Mouse (Mus musculus): ENCODE measurements around the gene Snx30. TPM values are rescaled to one million over a fixed set of nuclear protein-coding genes. Genes with fewer than 3 reads are reported as not detected.

Gene Snx30
- polyA plus RNA-seq, 1 experiment = 0.20 TPM

GRCm38 (mm10) chr4:59803358-59803757, 2.3 kb upstream of the Snx30 start:
- Histone ChIP-seq H3K27me3 (ENCODE audit: control insufficient read depth) (peaks cover 7% of the 10 kb centered on the region), H3K4me3 (replicated peaks) (no peak overlapping the region), H3K9me3 (ENCODE audit: control insufficient read depth, low read length) (no peaks in the 10 kb centered on the region), H3K36me3 (ENCODE audit: control insufficient read depth) (no peaks in the 10 kb centered on the region), H3K4me1 (ENCODE audit: control insufficient read depth) (peaks cover 52% of the 10 kb centered on the region)
- TF ChIP-seq TAL1 (IDR thresholded peaks at IDR 0.05; ENCODE audit: low read length) = no peak
- TF ChIP-seq GATA1 (IDR thresholded peaks at IDR 0.05; ENCODE audit: low read length) = no peak

GRCm38 (mm10) chr4:59804754-59805153, 886 bp upstream of the Snx30 start:
- TF ChIP-seq TAL1 (IDR thresholded peaks at IDR 0.05; ENCODE audit: low read length) (no peak), GATA1 (IDR thresholded peaks at IDR 0.05; ENCODE audit: low read length) (no peak)
- no peaks in the 10 kb centered on the region for H3K36me3 ChIP-seq (ENCODE audit: control insufficient read depth)
- H3K9me3 ChIP-seq (ENCODE audit: control insufficient read depth, low read length) = no peaks in the 10 kb centered on the region
- H3K27me3 ChIP-seq (ENCODE audit: control insufficient read depth) = peaks cover 7% of the 10 kb centered on the region
- H3K4me1 ChIP-seq (ENCODE audit: control insufficient read depth) = peaks cover 58% of the 10 kb centered on the region
- H3K4me3 ChIP-seq (replicated peaks) = peak overlapping the region; percentile 94

- Histone ChIP-seq H3K4me3 (replicated peaks) (peak overlapping the region; percentile 94), H3K27me3 (ENCODE audit: control insufficient read depth) (peaks cover 7% of the 10 kb centered on the region), H3K9me3 (ENCODE audit: control insufficient read depth, low read length) (no peaks in the 10 kb centered on the region), H3K4me1 (ENCODE audit: control insufficient read depth) (peaks cover 55% of the 10 kb centered on the region), H3K36me3 (ENCODE audit: control insufficient read depth) (no peaks in the 10 kb centered on the region)
- TF ChIP-seq TAL1 (IDR thresholded peaks at IDR 0.05; ENCODE audit: low read length) (no peak), GATA1 (IDR thresholded peaks at IDR 0.05; ENCODE audit: low read length) (no peak)
Observed at GRCm38 (mm10) chr4:59805968-59806878, 583 bp downstream of the Snx30 start.

- Histone ChIP-seq H3K9me3 (ENCODE audit: control insufficient read depth, low read length) (no peaks in the 10 kb centered on the region), H3K36me3 (ENCODE audit: control insufficient read depth) (no peaks in the 10 kb centered on the region), H3K4me1 (ENCODE audit: control insufficient read depth) (peaks cover 53% of the 10 kb centered on the region), H3K27me3 (ENCODE audit: control insufficient read depth) (peaks cover 7% of the 10 kb centered on the region), H3K4me3 (replicated peaks) (peak overlapping the region; percentile 94)
- no peak for TF ChIP-seq GATA1 (IDR thresholded peaks at IDR 0.05; ENCODE audit: low read length)
Observed at GRCm38 (mm10) chr4:59806879-59807195, 1.2 kb downstream of the Snx30 start.

GRCm38 (mm10) chr4:59807521-59807920, 1.9 kb downstream of the Snx30 start:
- TF ChIP-seq GATA1 (IDR thresholded peaks at IDR 0.05; ENCODE audit: low read length) = no peak
- TF ChIP-seq TAL1 (IDR thresholded peaks at IDR 0.05; ENCODE audit: low read length) = no peak
- H3K4me1 ChIP-seq (ENCODE audit: control insufficient read depth) = peaks cover 47% of the 10 kb centered on the region
- no peaks in the 10 kb centered on the region for H3K36me3 ChIP-seq (ENCODE audit: control insufficient read depth)
- no peak overlapping the region for H3K4me3 ChIP-seq (replicated peaks)
- H3K9me3 ChIP-seq (ENCODE audit: control insufficient read depth, low read length) = no peaks in the 10 kb centered on the region
- peaks cover 7% of the 10 kb centered on the region for H3K27me3 ChIP-seq (ENCODE audit: control insufficient read depth)

GRCm38 (mm10) chr4:59808396-59808795, 2.8 kb downstream of the Snx30 start:
- no peak overlapping the region for H3K4me3 ChIP-seq (replicated peaks)
- H3K9me3 ChIP-seq (ENCODE audit: control insufficient read depth, low read length) = no peaks in the 10 kb centered on the region
- H3K36me3 ChIP-seq (ENCODE audit: control insufficient read depth) = no peaks in the 10 kb centered on the region
- peaks cover 38% of the 10 kb centered on the region for H3K4me1 ChIP-seq (ENCODE audit: control insufficient read depth)
- peaks cover 7% of the 10 kb centered on the region for H3K27me3 ChIP-seq (ENCODE audit: control insufficient read depth)
- TF ChIP-seq TAL1 (IDR thresholded peaks at IDR 0.05; ENCODE audit: low read length) (no peak), GATA1 (IDR thresholded peaks at IDR 0.05; ENCODE audit: low read length) (no peak)

- TF ChIP-seq TAL1 (IDR thresholded peaks at IDR 0.05; ENCODE audit: low read length) = no peak
- no peak for TF ChIP-seq GATA1 (IDR thresholded peaks at IDR 0.05; ENCODE audit: low read length)
- Histone ChIP-seq H3K27me3 (ENCODE audit: control insufficient read depth) (no peaks in the 10 kb centered on the region), H3K4me3 (replicated peaks) (no peak overlapping the region), H3K36me3 (ENCODE audit: control insufficient read depth) (no peaks in the 10 kb centered on the region; the same call in 1 of the 2 replicates), H3K4me1 (ENCODE audit: control insufficient read depth) (peaks cover 30% of the 10 kb centered on the region), H3K9me3 (ENCODE audit: control insufficient read depth, low read length) (no peaks in the 10 kb centered on the region)
Observed at GRCm38 (mm10) chr4:59814094-59814493, 8.5 kb downstream of the Snx30 start.

GRCm38 (mm10) chr4:59815121-59815810, 9.6 kb downstream of the Snx30 start:
- Histone ChIP-seq H3K4me3 (replicated peaks) (no peak overlapping the region), H3K27me3 (ENCODE audit: control insufficient read depth) (no peaks in the 10 kb centered on the region), H3K36me3 (ENCODE audit: control insufficient read depth) (no peaks in the 10 kb centered on the region; the same call in none of the 2 replicates), H3K4me1 (ENCODE audit: control insufficient read depth) (peaks cover 31% of the 10 kb centered on the region), H3K9me3 (ENCODE audit: control insufficient read depth, low read length) (no peaks in the 10 kb centered on the region)
- TF ChIP-seq GATA1 (IDR thresholded peaks at IDR 0.05; ENCODE audit: low read length) = no peak
- TF ChIP-seq TAL1 (IDR thresholded peaks at IDR 0.05; ENCODE audit: low read length) = no peak

- H3K27me3 ChIP-seq (ENCODE audit: control insufficient read depth) = no peaks in the 10 kb centered on the region
- peaks cover 31% of the 10 kb centered on the region for H3K4me1 ChIP-seq (ENCODE audit: control insufficient read depth)
- no peaks in the 10 kb centered on the region; the same call in none of the 2 replicates for H3K36me3 ChIP-seq (ENCODE audit: control insufficient read depth)
- no peak for TF ChIP-seq GATA1 (IDR thresholded peaks at IDR 0.05; ENCODE audit: low read length)
- no peak for TF ChIP-seq TAL1 (IDR thresholded peaks at IDR 0.05; ENCODE audit: low read length)
- H3K9me3 ChIP-seq (ENCODE audit: control insufficient read depth, low read length) = no peaks in the 10 kb centered on the region
- H3K4me3 ChIP-seq (replicated peaks) = no peak overlapping the region
Observed at GRCm38 (mm10) chr4:59816016-59816415, 10.4 kb downstream of the Snx30 start.

Data from erythroblast, embryonic 14.5 days (primary cell).